Mouse (Mus musculus) MEL (cell line): ENCODE measurements around the gene Fam76a.

ENCODE experiments used
- CHD2 ChIP-seq: IDR thresholded peaks from 2 replicates; pipeline ENCODE4 v1.6.1; 2011; ENCODE audit warnings: low read length, improper control_type of control experiment
- CTCF ChIP-seq, 3 experiments: IDR thresholded peaks in 2 of 3; conservative IDR thresholded peaks in 1 of 3; 2 replicates each; pipeline ENCODE4 v1.5.1; 2011 to 2012; ENCODE audit warnings: low read length in 3 of 3, low read depth in 2 of 3, mild to moderate bottlenecking in 2 of 3, improper control_type of control experiment in 1 of 3, inconsistent platforms in 1 of 3, mixed read lengths in 1 of 3, moderate library complexity in 1 of 3; ENCODE audit not compliant: control insufficient read depth in 1 of 3, insufficient read depth in 1 of 3, poor library complexity in 1 of 3, severe bottlenecking in 1 of 3
- GATA1 ChIP-seq: IDR thresholded peaks from 2 replicates; pipeline ENCODE4 v1.6.1; 2011; ENCODE audit warnings: low read depth, low read length, improper control_type of control experiment
- MAX ChIP-seq: IDR thresholded peaks from 2 replicates; pipeline ENCODE4 v1.6.1; 2011; ENCODE audit warnings: low read length, improper control_type of control experiment
- TAL1 ChIP-seq: IDR thresholded peaks from 2 replicates; pipeline ENCODE4 v1.6.1; 2012; ENCODE audit warnings: mild to moderate bottlenecking, inconsistent platforms, low read length, moderate library complexity, mixed read lengths
- TCF12 ChIP-seq: IDR thresholded peaks from 2 replicates; pipeline ENCODE4 v1.6.1; 2014; ENCODE audit warnings: low read depth, mild to moderate bottlenecking, inconsistent platforms, low read length, improper control_type of control experiment, moderate library complexity
- UBTF ChIP-seq: IDR thresholded peaks from 2 replicates; pipeline ENCODE4 v1.6.1; 2012; ENCODE audit warnings: low read depth, mild to moderate bottlenecking, inconsistent platforms, low read length, improper control_type of control experiment, moderate library complexity, borderline replicate concordance; ENCODE audit not compliant: insufficient read depth
- ZKSCAN1 ChIP-seq: IDR thresholded peaks from 2 replicates; pipeline ENCODE4 v1.6.1; 2012; ENCODE audit warnings: low read depth, mild to moderate bottlenecking, inconsistent platforms, low read length, improper control_type of control experiment, moderate library complexity
- ZMIZ1 ChIP-seq: IDR thresholded peaks from 2 replicates; pipeline ENCODE4 v1.6.1; 2012; ENCODE audit warnings: low read depth, mild to moderate bottlenecking, inconsistent platforms, low read length, improper control_type of control experiment, moderate library complexity

DNA sequence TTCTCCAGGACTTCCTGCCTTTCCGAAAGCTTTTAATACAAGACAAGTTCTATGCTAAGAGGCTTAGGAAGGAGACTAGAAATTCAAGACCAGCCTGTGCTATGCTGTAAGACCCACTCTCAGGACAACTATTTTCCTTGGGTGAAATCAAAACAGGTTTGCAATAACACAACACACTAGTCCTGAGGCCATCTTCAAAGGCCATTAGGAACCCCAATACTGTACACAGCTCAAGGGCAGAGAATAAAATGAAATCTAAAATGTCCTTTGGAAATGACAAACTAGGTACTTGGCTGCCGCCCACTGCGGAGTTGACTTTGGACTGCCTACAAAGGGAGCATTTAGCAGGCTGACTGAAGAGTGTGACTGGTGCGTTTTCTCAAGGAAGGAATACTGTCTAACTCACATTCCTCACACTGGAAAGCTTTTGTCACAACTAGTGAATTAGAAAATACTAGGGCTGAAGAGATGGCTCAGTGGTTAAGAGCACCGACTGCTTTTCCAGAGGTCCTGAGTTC, 16.5 kb downstream of the Fam76a start:
- TF ChIP-seq CTCF (IDR thresholded peaks at IDR 0.05 in 2 of 3, conservative IDR thresholded peaks at IDR 0.05 in 1 of 3; ENCODE audit: control insufficient read depth in 1 of 3, insufficient read depth in 1 of 3, low read depth in 2 of 3, low read length in 3 of 3, poor library complexity in 1 of 3, severe bottlenecking in 1 of 3), result no peak
- TF ChIP-seq ZKSCAN1, result no peak
- no peak for TF ChIP-seq MAX
- TF ChIP-seq CHD2, result no peak
- no peak for TF ChIP-seq TCF12
- no peak for TF ChIP-seq ZMIZ1
- no peak for TF ChIP-seq UBTF
- no peak for TF ChIP-seq TAL1
- TF ChIP-seq GATA1, result no peak
